Mouse (Mus musculus) small intestine, adult 2 months (tissue): ENCODE data around the gene Olfr527.

Source experiments
- CTCF ChIP-seq: fragments of 200-500 bp; IDR thresholded peaks from 2 replicates; pipeline ENCODE4 v1.5.1; 2012; ENCODE audit warnings: low read depth, mild to moderate bottlenecking, control low read depth, inconsistent platforms, low read length, moderate library complexity, mixed read lengths; ENCODE audit not compliant: insufficient replicate concordance, insufficient read length; ENCODE audit errors: extremely low read depth
- POLR2A ChIP-seq: fragments of 200-500 bp; IDR thresholded peaks from 2 replicates; pipeline ENCODE4 v1.6.1; 2012; ENCODE audit warnings: low read depth, mild to moderate bottlenecking, control low read depth, inconsistent platforms, low read length, moderate library complexity

DNA sequence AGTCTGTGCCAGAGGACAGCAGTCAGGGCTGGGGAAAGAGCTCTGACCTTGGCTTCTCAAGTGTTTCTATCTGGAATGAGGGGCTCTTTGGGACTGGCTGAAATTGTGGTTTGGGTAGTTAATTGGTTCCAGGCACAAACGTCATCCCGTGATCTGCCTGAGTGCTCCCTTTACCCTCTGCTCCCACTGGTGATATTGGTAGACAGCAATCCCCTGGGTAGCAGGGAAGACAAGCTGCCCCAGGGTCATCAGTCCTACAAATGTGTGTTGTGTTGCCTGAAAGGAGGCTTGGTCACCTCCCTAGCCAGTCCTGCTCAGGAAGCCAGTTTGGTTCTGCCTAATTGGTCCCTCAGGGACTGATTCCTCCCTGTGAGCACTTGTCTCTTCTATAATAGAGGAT is at the start of gene Olfr527:
- TF ChIP-seq POLR2A (no peak), CTCF (no peak)
